Mouse (Mus musculus) stomach, embryonic 14.5 days (tissue): ENCODE measurements around the gene Sox13. TPM values are rescaled to one million over a fixed set of nuclear protein-coding genes. Genes with fewer than 3 reads are reported as not detected.

Experiments used
- ATAC-seq: fragments of 200-750 bp; cut with Nextera tagmentation; 2 replicates; pipeline ENCODE4 v1.8.0; 2017; ENCODE audit warnings: low read depth, moderate TSS enrichment; ENCODE audit not compliant: insufficient number of reproducible peaks, insufficient read depth, low FRiP score
- H3K27ac ChIP-seq: fragments of 300-500 bp; sonication (generic); 2 replicates; pipeline ENCODE4 v1.5.1; 2014; ENCODE audit warnings: mild to moderate bottlenecking, low read length, moderate library complexity, mixed read lengths
- H3K27me3 ChIP-seq: fragments of 300-500 bp; sonication (generic); 2 replicates; pipeline ENCODE4 v1.6.1; 2014; ENCODE audit warnings: low read length, control low read depth, mixed read lengths; ENCODE audit not compliant: control insufficient read depth, insufficient read depth
- H3K36me3 ChIP-seq: fragments of 300-500 bp; sonication (generic); 2 replicates; pipeline ENCODE4 v1.6.1; 2014; ENCODE audit warnings: mild to moderate bottlenecking, control low read depth, low read length, moderate library complexity, mixed read lengths; ENCODE audit not compliant: control insufficient read depth, insufficient read depth
- H3K4me1 ChIP-seq: fragments of 300-500 bp; sonication (generic); 2 replicates; pipeline ENCODE4 v1.6.1; 2014; ENCODE audit warnings: low read length, control low read depth, mixed read lengths; ENCODE audit not compliant: control insufficient read depth, insufficient read depth
- H3K4me2 ChIP-seq: fragments of 300-500 bp; sonication (generic); replicated peaks from 2 replicates; pipeline ENCODE4 v1.6.1; 2014; ENCODE audit warnings: low read depth, low read length, control low read depth
- H3K4me3 ChIP-seq: fragments of 300-500 bp; sonication (generic); 2 replicates; pipeline ENCODE4 v1.5.1; 2014; ENCODE audit warnings: low read depth, low read length, control low read depth
- H3K9ac ChIP-seq: fragments of 300-500 bp; sonication (generic); replicated peaks from 2 replicates; pipeline ENCODE4 v1.6.1; 2014; ENCODE audit warnings: low read depth, mild to moderate bottlenecking, control low read depth, low read length, moderate library complexity, mixed read lengths
- H3K9me3 ChIP-seq: fragments of 300-500 bp; sonication (generic); 2 replicates; pipeline ENCODE4 v1.6.1; 2016; ENCODE audit warnings: low read depth, low read length, control low read depth; ENCODE audit not compliant: control insufficient read depth
- WGBS: fragments of 180-500 bp; shearing (Covaris S2); extraction: QIAGEN DNeasy Blood & Tissue Kit; methylation state at CpG from one replicate; pipeline ENCODE4 v1.1.7; 2014; 5-methylcytosine and 5-hydroxymethylcytosine counted together
- polyA plus RNA-seq: library from polyadenylated mRNA; unstranded; fragments of >200 nt; fragmentation: Nextera tagmentation; extraction: Ambion mirVana; gene quantifications from 2 replicates; pipeline ENCODE4 v1.2.1, GENCODE M21; 2014

Gene Sox13
- polyA plus RNA-seq, 1 experiment from 2014 or later: 8.2 TPM

- no peak overlapping the region for H3K4me2 ChIP-seq
- no peaks in the 10 kb centered on the region for H3K4me1 ChIP-seq
- no peak overlapping the region for H3K4me3 ChIP-seq
- no peak overlapping the region for H3K27ac ChIP-seq
- no peaks in the 10 kb centered on the region for H3K27me3 ChIP-seq
- ATAC-seq: no peak
- no peaks in the 10 kb centered on the region for H3K36me3 ChIP-seq
- H3K9ac ChIP-seq: no peak overlapping the region
- no peaks in the 10 kb centered on the region for H3K9me3 ChIP-seq
Measured at GRCm38 (mm10) chr1:133460996-133461395, 36.8 kb upstream of the Sox13 start.

GRCm38 (mm10) chr1:133456097-133456496, 31.9 kb upstream of the Sox13 start:
- H3K4me2 ChIP-seq: no peak overlapping the region
- no peaks in the 10 kb centered on the region for H3K4me1 ChIP-seq
- 71% methylated on average over 2 of the region's 2 CpGs for WGBS
- no peaks in the 10 kb centered on the region for H3K36me3 ChIP-seq
- no peak overlapping the region for H3K27ac ChIP-seq
- no peak overlapping the region for H3K4me3 ChIP-seq
- no peak for ATAC-seq
- no peaks in the 10 kb centered on the region for H3K27me3 ChIP-seq
- no peak overlapping the region for H3K9ac ChIP-seq
- H3K9me3 ChIP-seq: no peaks in the 10 kb centered on the region

- H3K27ac ChIP-seq: no peak overlapping the region
- WGBS: 53% methylated on average over 10 of the region's 10 CpGs
- H3K4me2 ChIP-seq: no peak overlapping the region
- no peak for ATAC-seq
- no peak overlapping the region for H3K9ac ChIP-seq
- H3K9me3 ChIP-seq: no peaks in the 10 kb centered on the region
- H3K27me3 ChIP-seq: no peaks in the 10 kb centered on the region
- H3K4me3 ChIP-seq: no peak overlapping the region
- H3K36me3 ChIP-seq: no peaks in the 10 kb centered on the region
- 0 out of 2 replicates have a peak, but pooled peaks cover 6% of the 10 kb centered on the region for H3K4me1 ChIP-seq
Measured at GRCm38 (mm10) chr1:133452564-133453165, 28.5 kb upstream of the Sox13 start.

GRCm38 (mm10) chr1:133451869-133452563, 27.8 kb upstream of the Sox13 start:
- WGBS: 56% methylated on average over 13 of the region's 13 CpGs
- Histone ChIP-seq H3K4me1 (0 out of 2 replicates have a peak, but pooled peaks cover 6% of the 10 kb centered on the region), H3K9ac (no peak overlapping the region), H3K9me3 (no peaks in the 10 kb centered on the region), H3K27ac (no peak overlapping the region), H3K4me2 (no peak overlapping the region), H3K36me3 (no peaks in the 10 kb centered on the region), H3K4me3 (no peak overlapping the region), H3K27me3 (no peaks in the 10 kb centered on the region)
- ATAC-seq: no peak

- Histone ChIP-seq H3K9me3 (no peaks in the 10 kb centered on the region), H3K4me3 (no peak overlapping the region), H3K27me3 (no peaks in the 10 kb centered on the region), H3K27ac (no peak overlapping the region), H3K36me3 (no peaks in the 10 kb centered on the region), H3K9ac (no peak overlapping the region), H3K4me2 (no peak overlapping the region), H3K4me1 (0 out of 2 replicates have a peak, but pooled peaks cover 6% of the 10 kb centered on the region)
- ATAC-seq: no peak
- 71% methylated on average over 11 of the region's 11 CpGs for WGBS
Measured at GRCm38 (mm10) chr1:133451025-133451424, 26.8 kb upstream of the Sox13 start.

- Histone ChIP-seq H3K4me1 (0 out of 2 replicates have a peak, but pooled peaks cover 6% of the 10 kb centered on the region), H3K27ac (no peak overlapping the region; the same call in 1 of the 2 replicates), H3K4me3 (no peak overlapping the region), H3K4me2 (peak overlapping the region; percentile 8; the same call in 1 of the 2 replicates), H3K9ac (no peak overlapping the region), H3K9me3 (peaks cover under 1% of the 10 kb centered on the region; the same call in 1 of the 2 replicates), H3K36me3 (no peaks in the 10 kb centered on the region), H3K27me3 (no peaks in the 10 kb centered on the region)
- ATAC-seq: peak; percentile 65; the same call in 1 of the 2 replicates
- WGBS: 32% methylated on average over 14 of the region's 14 CpGs
Measured at GRCm38 (mm10) chr1:133448351-133448931, 24.3 kb upstream of the Sox13 start.

GRCm38 (mm10) chr1:133446291-133446690, 22.1 kb upstream of the Sox13 start:
- 0 out of 2 replicates have a peak, but pooled peaks cover 6% of the 10 kb centered on the region for H3K4me1 ChIP-seq
- no peak for ATAC-seq
- H3K9ac ChIP-seq: no peak overlapping the region
- no peaks in the 10 kb centered on the region for H3K27me3 ChIP-seq
- 88% methylated on average over 4 of the region's 4 CpGs for WGBS
- H3K9me3 ChIP-seq: peaks cover 5% of the 10 kb centered on the region; the same call in 1 of the 2 replicates
- no peak overlapping the region for H3K27ac ChIP-seq
- H3K4me3 ChIP-seq: no peak overlapping the region
- H3K4me2 ChIP-seq: no peak overlapping the region
- no peaks in the 10 kb centered on the region for H3K36me3 ChIP-seq

DNA sequence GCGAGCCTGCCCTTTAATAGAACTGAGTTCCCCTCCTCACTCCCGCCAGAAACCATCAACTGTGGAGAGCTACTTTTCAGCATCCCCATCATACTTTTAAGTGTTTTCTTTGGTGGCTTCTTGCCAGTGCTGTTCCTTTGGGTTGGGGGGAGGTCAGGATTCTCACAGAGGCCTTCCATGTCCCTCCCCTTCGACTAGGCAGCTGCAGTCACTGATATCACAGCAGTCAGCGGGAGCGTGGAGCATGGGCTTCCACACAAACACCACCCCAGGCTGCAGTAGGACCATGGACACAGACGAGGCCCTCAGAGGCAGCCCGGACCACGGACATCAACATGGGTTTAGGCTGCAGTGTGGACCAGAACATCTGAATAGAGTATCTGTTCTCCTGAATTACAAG, 20.1 kb upstream of the Sox13 start:
- Histone ChIP-seq H3K27ac (no peak overlapping the region), H3K4me1 (0 out of 2 replicates have a peak, but pooled peaks cover 6% of the 10 kb centered on the region), H3K4me2 (no peak overlapping the region), H3K36me3 (no peaks in the 10 kb centered on the region), H3K4me3 (no peak overlapping the region), H3K9me3 (peaks cover 5% of the 10 kb centered on the region; the same call in 1 of the 2 replicates), H3K27me3 (no peaks in the 10 kb centered on the region), H3K9ac (no peak overlapping the region)
- ATAC-seq: no peak
- 81% methylated on average over 8 of the region's 8 CpGs for WGBS
